In the genomic region with DNA sequence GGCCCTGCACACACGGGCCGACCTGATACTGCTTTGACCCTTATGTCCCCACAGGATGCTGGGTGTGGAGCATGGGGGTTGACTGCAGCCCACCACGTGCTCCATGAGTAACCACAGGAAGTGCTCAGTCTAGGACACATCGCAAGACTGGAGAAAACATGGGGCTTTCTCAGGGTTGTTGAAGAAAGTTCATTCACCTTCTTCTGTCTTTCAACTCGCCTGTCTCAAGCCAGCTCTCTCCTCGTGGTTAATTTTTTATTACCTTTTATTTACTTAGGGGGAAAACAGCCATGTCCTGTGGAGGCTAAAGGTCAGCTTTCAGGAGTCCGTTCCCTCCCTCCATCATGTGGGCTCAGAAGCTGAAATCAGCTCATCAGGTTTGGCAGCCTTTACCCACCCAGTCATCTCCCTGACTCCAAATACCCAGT, we compare ENCODE assay signal across 13 mouse cellular contexts. TPM values are rescaled to one million over a fixed set of nuclear protein-coding genes. Genes with fewer than 3 reads are reported as not detected.
DNase-seq lines count a peak whose midpoint lies in the region; ATAC-seq and TF ChIP-seq lines count a peak whose summit lies in the region.
"Had no signal": no experiment of that assay in that cellular context is flagged by ENCODE, and none has a peak within 500 bp of the region (broad histone marks: within the 10 kb centered on the region; RNA-seq: fewer than 3 reads in every experiment).

No protein-coding gene starts in this region.

- H3K4me2 ChIP-seq in kidney, embryonic 15.5 days = no peak overlapping the region
- no peak overlapping the region for H3K4me2 ChIP-seq in liver, postnatal 0 days (ENCODE audit: low read depth, low read length)
- H3K4me2 ChIP-seq: lung, embryonic 14.5 days had no signal

- H3K27me3 ChIP-seq in kidney, embryonic 15.5 days = no peaks in the 10 kb centered on the region
- no peaks in the 10 kb centered on the region for H3K27me3 ChIP-seq in liver, postnatal 0 days (ENCODE audit: insufficient read depth, low read length)

- WGBS in kidney, embryonic 15.5 days = 31% methylated on average over 7 of the region's 7 CpGs
- WGBS in liver, postnatal 0 days (ENCODE audit: insufficient replicate concordance) = 22% methylated on average over 7 of the region's 7 CpGs

- H3K36me3 ChIP-seq in kidney, embryonic 15.5 days = no peaks in the 10 kb centered on the region
- H3K36me3 ChIP-seq in liver, postnatal 0 days (replicated peaks; ENCODE audit: insufficient read depth, low read length) = no peaks in the 10 kb centered on the region
- H3K36me3 ChIP-seq: G1E had no signal

- H3K4me1 ChIP-seq in kidney, embryonic 15.5 days = no peaks in the 10 kb centered on the region
- peaks cover 15% of the 10 kb centered on the region for H3K4me1 ChIP-seq in liver, postnatal 0 days (ENCODE audit: insufficient read depth)

- H3K9ac ChIP-seq in kidney, embryonic 15.5 days = no peak overlapping the region
- no peak overlapping the region for H3K9ac ChIP-seq in liver, postnatal 0 days (replicated peaks)
- H3K9ac ChIP-seq: lung, embryonic 14.5 days had no signal

- peak; percentile 77 for DNase-seq in heart, adult 11 months
- no peak for DNase-seq in heart, postnatal 14 days
- peak; percentile 26 for DNase-seq in liver, postnatal 0 days
- no peak for DNase-seq in embryo, embryonic 11 days
- DNase-seq in neural tube, embryonic 10.5 days (ENCODE audit: extremely low spot score, low spot score) = no peak
- DNase-seq in lung, postnatal 4 days = no peak
- DNase-seq: adrenal gland, postnatal 36 days; lung, embryonic 14.5 days had no signal

- H3K9me3 ChIP-seq in kidney, embryonic 15.5 days (replicated peaks) = no peaks in the 10 kb centered on the region
- H3K9me3 ChIP-seq in liver, postnatal 0 days (ENCODE audit: low read length) = no peaks in the 10 kb centered on the region
- H3K9me3 ChIP-seq: G1E had no signal

- 0 out of 2 replicates have a peak, but pooled peaks have one; percentile 22 for TF ChIP-seq EP300 in liver, postnatal 0 days (IDR thresholded peaks at IDR 0.05; ENCODE audit: low read depth)

- intact Hi-C loops in heart, postnatal 14 days (cut with DNase I) = no loop called here

- no peak overlapping the region for H3K4me3 ChIP-seq in kidney, embryonic 15.5 days (replicated peaks)
- no peak overlapping the region for H3K4me3 ChIP-seq in liver, postnatal 0 days (ENCODE audit: low read depth, low read length)
- H3K4me3 ChIP-seq: erythroblast, embryonic 14.5 days; myocyte had no signal

- ATAC-seq in activated CD4-positive, CD25-positive, alpha-beta regulatory T cell, adult 4 months = peak; percentile 59
- ATAC-seq in kidney, embryonic 15.5 days (replicated peaks; ENCODE audit: low FRiP score) = no peak; the same call in 1 of the 2 replicates
- ATAC-seq in liver, postnatal 0 days = peak; percentile 89

- TF ChIP-seq CTCF in liver, postnatal 0 days (IDR thresholded peaks at IDR 0.05; ENCODE audit: low read depth) = no peak

- peak overlapping the region; percentile 68; the same call in 1 of the 2 replicates for H3K27ac ChIP-seq in kidney, embryonic 15.5 days
- peak overlapping the region; percentile 71 for H3K27ac ChIP-seq in liver, postnatal 0 days (ENCODE audit: low read depth)

RNA-seq across cellular contexts. Expression of gene Gimap9, which starts 9.8 kb away (rescaled TPM):
- total RNA-seq in heart, postnatal 14 days (2021) = 1 to 10 TPM; 4.2 to 6.4 TPM
- 100 to 1,000 TPM; 237 to 239 TPM for polyA plus RNA-seq in activated CD4-positive, CD25-positive, alpha-beta regulatory T cell, adult 4 months (2017; shearing (Covaris generic))
- 11.7 and 12.6 TPM in 2 replicates for polyA plus RNA-seq in kidney, embryonic 15.5 days (2015; fragmentation: Nextera tagmentation; extraction: Ambion mirVana)
- 10.2 and 10.9 TPM in 2 replicates for polyA plus RNA-seq in liver, postnatal 0 days (2015; fragmentation: Nextera tagmentation; extraction: Ambion mirVana)
- polyA plus RNA-seq: erythroblast, embryonic 14.5 days had no signal

RNA-seq across cellular contexts. Expression of gene Gimap4, which starts 18.2 kb away (rescaled TPM):
- 10 to 100 TPM; 32.2 to 42.6 TPM for total RNA-seq in heart, postnatal 14 days (2021)
- 1,000 to 10,000 TPM; 1,705 to 1,816 TPM for polyA plus RNA-seq in activated CD4-positive, CD25-positive, alpha-beta regulatory T cell, adult 4 months (2017; shearing (Covaris generic))
- 69.5 and 72.5 TPM in 2 replicates for polyA plus RNA-seq in kidney, embryonic 15.5 days (2015; fragmentation: Nextera tagmentation; extraction: Ambion mirVana)
- 13.5 and 14.5 TPM in 2 replicates for polyA plus RNA-seq in liver, postnatal 0 days (2015; fragmentation: Nextera tagmentation; extraction: Ambion mirVana)
- total RNA-seq: G1E had no signal
- polyA plus RNA-seq: erythroblast, embryonic 14.5 days; G1E; myocyte had no signal

RNA-seq across cellular contexts. Expression of gene Gimap8, which starts 19.1 kb away (rescaled TPM):
- 10 to 100 TPM in 1 of 2 experiments, 1 to 10 TPM in 1; 8.6 to 11.0 TPM for total RNA-seq in heart, postnatal 14 days (2021)
- polyA plus RNA-seq in activated CD4-positive, CD25-positive, alpha-beta regulatory T cell, adult 4 months (2017; shearing (Covaris generic)) = 100 to 1,000 TPM in 1 of 2 experiments, 10 to 100 TPM in 1; 97.4 to 135 TPM
- polyA plus RNA-seq in kidney, embryonic 15.5 days (2015; fragmentation: Nextera tagmentation; extraction: Ambion mirVana) = 3.3 and 3.8 TPM in 2 replicates
- polyA plus RNA-seq in liver, postnatal 0 days (2015; fragmentation: Nextera tagmentation; extraction: Ambion mirVana) = 1.1 TPM in 2 replicates
- polyA plus RNA-seq: erythroblast, embryonic 14.5 days; G1E had no signal

RNA-seq across cellular contexts. Expression of gene AI854703, which starts 39.6 kb away (rescaled TPM):
- total RNA-seq in heart, postnatal 14 days (2021) = under 1 TPM; 0.24 to 0.67 TPM
- 1 to 10 TPM; 1.2 to 1.7 TPM for polyA plus RNA-seq in activated CD4-positive, CD25-positive, alpha-beta regulatory T cell, adult 4 months (2017; shearing (Covaris generic))
- polyA plus RNA-seq in kidney, embryonic 15.5 days (2015; fragmentation: Nextera tagmentation; extraction: Ambion mirVana) = 3.0 and 3.1 TPM in 2 replicates
- 0.16 and 0.20 TPM in 2 replicates for polyA plus RNA-seq in liver, postnatal 0 days (2015; fragmentation: Nextera tagmentation; extraction: Ambion mirVana)
- polyA plus RNA-seq: erythroblast, embryonic 14.5 days; G1E had no signal

RNA-seq across cellular contexts. Expression of gene Gimap6, which starts 41.9 kb away (rescaled TPM):
- 10 to 100 TPM; 48.0 to 53.9 TPM for total RNA-seq in heart, postnatal 14 days (2021)
- 100 to 1,000 TPM; 849 to 944 TPM for polyA plus RNA-seq in activated CD4-positive, CD25-positive, alpha-beta regulatory T cell, adult 4 months (2017; shearing (Covaris generic))
- polyA plus RNA-seq in kidney, embryonic 15.5 days (2015; fragmentation: Nextera tagmentation; extraction: Ambion mirVana) = 50.6 and 51.3 TPM in 2 replicates
- polyA plus RNA-seq in liver, postnatal 0 days (2015; fragmentation: Nextera tagmentation; extraction: Ambion mirVana) = 12.2 and 12.5 TPM in 2 replicates
- polyA plus RNA-seq: erythroblast, embryonic 14.5 days; myocyte had no signal

Comparison
In these comparisons a context has a peak if more than half of its experiments do, and no peak if none do; other contexts are left out.
1. DNase-seq: peak in heart, adult 11 months (single experiment) and liver, postnatal 0 days (single experiment); none in heart, postnatal 14 days (0 of 2), embryo, embryonic 11 days (single experiment), neural tube, embryonic 10.5 days (single experiment) and lung, postnatal 4 days (0 of 2).
2. RNA of gene Gimap9, which starts 9.8 kb away (polyA plus RNA-seq): 237 to 239 TPM in activated CD4-positive, CD25-positive, alpha-beta regulatory T cell, adult 4 months; 11.7 to 12.6 TPM in kidney, embryonic 15.5 days and 10.2 to 10.9 TPM in liver, postnatal 0 days; every median in the first group is over 10 times any median in the second.
3. RNA of gene Gimap4, which starts 18.2 kb away (polyA plus RNA-seq): 1,705 to 1,816 TPM in activated CD4-positive, CD25-positive, alpha-beta regulatory T cell, adult 4 months; 69.5 to 72.5 TPM in kidney, embryonic 15.5 days and 13.5 to 14.5 TPM in liver, postnatal 0 days; every median in the first group is over 10 times any median in the second.
4. RNA of gene Gimap8, which starts 19.1 kb away (polyA plus RNA-seq): 97.4 to 135 TPM in activated CD4-positive, CD25-positive, alpha-beta regulatory T cell, adult 4 months; 3.3 to 3.8 TPM in kidney, embryonic 15.5 days and 1.1 TPM in liver, postnatal 0 days; every median in the first group is over 10 times any median in the second.